Mouse (Mus musculus) megakaryocyte, embryonic 14.5 days (primary cell): ENCODE data around the gene Vgll4.

Experiments used
- FLI1 ChIP-seq: IDR thresholded peaks from 2 replicates; pipeline ENCODE4 v1.6.1; 2012; ENCODE audit warnings: low read length, inconsistent platforms, mixed read lengths
- GATA1 ChIP-seq: IDR thresholded peaks from 3 replicates; pipeline ENCODE4 v1.6.1; 2012; ENCODE audit warnings: mixed read lengths, low read length, inconsistent platforms, borderline replicate concordance

GRCm38 (mm10) chr6:114896281-114896680 lies 73.5 kb downstream of the Vgll4 start:
- TF ChIP-seq GATA1 (no peak), FLI1 (no peak)
